Mouse (Mus musculus): ENCODE measurements around the gene Mapk6.

- no peak for TF ChIP-seq CTCF (IDR thresholded peaks at IDR 0.05; ENCODE audit: low read depth)
- TF ChIP-seq EP300 (IDR thresholded peaks at IDR 0.05; ENCODE audit: low read depth), result no peak
Observed at GRCm38 (mm10) chr9:75384337-75384962, 25.4 kb downstream of the Mapk6 start.

All from heart, postnatal 0 days (tissue).